Mouse (Mus musculus) adrenal gland, adult (tissue): ENCODE results near the gene Nr1i2.
"Not testable (repeated sequence)": the region's sequence is repeated elsewhere in the genome, so short reads cannot be mapped to it uniquely, and the experiment has no call there.

Experiments used
- DNase-seq, 2 experiments: peaks; one replicate each; pipeline ENCODE4 v3.0.0; 2022 to 2023; ENCODE audit warnings: low spot score in 1 of 2; ENCODE audit not compliant: inconsistent age in 2 of 2

Gene Nr1i2

GRCm38 (mm10) chr16:38222491-38222890 is 72.1 kb downstream of the Nr1i2 start:
- not testable (repeated sequence) for DNase-seq

- DNase-seq = no peak
These were observed 89.4 kb downstream of the Nr1i2 start for GRCm38 (mm10) chr16:38205272-38205671.
